Mouse (Mus musculus): ENCODE data around the gene Lgals3bp.

- TF ChIP-seq CTCF (IDR thresholded peaks at IDR 0.05; ENCODE audit: low read depth) = no peak
- no peak for TF ChIP-seq EP300 (IDR thresholded peaks at IDR 0.05; ENCODE audit: low read depth)
Measured at GRCm38 (mm10) chr11:118403951-118404899, 2.3 kb upstream of the Lgals3bp start.
